Mouse (Mus musculus): Measurements from ENCODE around the gene Hnrnpl. TPM values are rescaled to one million over a fixed set of nuclear protein-coding genes. Genes with fewer than 3 reads are reported as not detected.

The Hnrnpl gene
- total and polyA plus RNA-seq, 3 experiments = 296 to 645 (median 371) TPM

- H3K36me3 ChIP-seq (replicated peaks in 1 of 2; ENCODE audit: control insufficient read depth in 1 of 2, insufficient read depth in 1 of 2, low read length in 1 of 2) = peaks cover 32 to 36% of the 10 kb centered on the region in 2 experiments
- TF ChIP-seq ZMIZ1 (IDR thresholded peaks at IDR 0.05; ENCODE audit: low read depth, low read length) = peak; percentile 84
- TF ChIP-seq PAX5 (IDR thresholded peaks at IDR 0.05; ENCODE audit: low read length) = no peak
- no peak; the same call in 1 of the 2 replicates for TF ChIP-seq ZNF384 (IDR thresholded peaks at IDR 0.05; ENCODE audit: low read depth, low read length)
- TF ChIP-seq MAFK (IDR thresholded peaks at IDR 0.05; ENCODE audit: insufficient replicate concordance, low read length) = no peak
- TF ChIP-seq ZC3H11A (IDR thresholded peaks at IDR 0.05; ENCODE audit: low read depth, low read length) = no peak
- TF ChIP-seq MYC (IDR thresholded peaks at IDR 0.05; ENCODE audit: low read depth, low read length) = no peak
- TF ChIP-seq POLR2AphosphoS2 (IDR thresholded peaks at IDR 0.05; ENCODE audit: low read depth, low read length) = no peak
- TF ChIP-seq E2F4 (IDR thresholded peaks at IDR 0.05; ENCODE audit: insufficient replicate concordance, low read depth, low read length) = no peak
- no peak for TF ChIP-seq CHD1 (IDR thresholded peaks at IDR 0.05; ENCODE audit: low read depth, low read length)
- peak; percentile 70 for TF ChIP-seq POLR2A (IDR thresholded peaks at IDR 0.05; ENCODE audit: low read depth, low read length)
- TF ChIP-seq ZKSCAN1 (IDR thresholded peaks at IDR 0.05; ENCODE audit: borderline replicate concordance, low read depth, low read length) = no peak
- TF ChIP-seq MEF2A (IDR thresholded peaks at IDR 0.05; ENCODE audit: borderline replicate concordance, low read depth, low read length) = peak; percentile 45; the same call in 1 of the 2 replicates
- TF ChIP-seq UBTF (IDR thresholded peaks at IDR 0.05; ENCODE audit: low read depth, low read length) = no peak; the same call in 1 of the 2 replicates
- peak in 1 of 2 experiments; percentile 57; a peak in 2 of 4 replicates for TF ChIP-seq CTCF (conservative IDR thresholded peaks at IDR 0.05 in 1 of 2, IDR thresholded peaks at IDR 0.05 in 1 of 2; ENCODE audit: low read depth in 2 of 2, low read length in 2 of 2)
- TF ChIP-seq ELF1 (IDR thresholded peaks at IDR 0.05; ENCODE audit: low read depth, low read length) = peak; percentile 46; the same call in 1 of the 2 replicates
- TF ChIP-seq SMC3 (IDR thresholded peaks at IDR 0.05; ENCODE audit: low read depth, low read length) = no peak
- TF ChIP-seq ETS1 (conservative IDR thresholded peaks at IDR 0.05; ENCODE audit: low read depth, low read length) = peak; percentile 28
- no peak for TF ChIP-seq RAD21 (IDR thresholded peaks at IDR 0.05; ENCODE audit: low read depth, low read length)
- peak; percentile 77 for TF ChIP-seq NELFE (IDR thresholded peaks at IDR 0.05; ENCODE audit: low read depth, low read length)
- peak; percentile 47; the same call in 1 of the 2 replicates for TF ChIP-seq MAZ (IDR thresholded peaks at IDR 0.05; ENCODE audit: low read depth, low read length)
- TF ChIP-seq CHD2 (IDR thresholded peaks at IDR 0.05; ENCODE audit: low read length) = peak; percentile 99
- no peak for TF ChIP-seq USF2 (conservative IDR thresholded peaks at IDR 0.05; ENCODE audit: low read depth, low read length)
- TF ChIP-seq JUN (IDR thresholded peaks at IDR 0.05; ENCODE audit: insufficient read depth, low read depth, low read length) = no peak
- peak; percentile 83 for TF ChIP-seq TCF12 (IDR thresholded peaks at IDR 0.05; ENCODE audit: low read depth, low read length)
- no peak for TF ChIP-seq EP300 (IDR thresholded peaks at IDR 0.05; ENCODE audit: low read length)
- TF ChIP-seq NRF1 (IDR thresholded peaks at IDR 0.05; ENCODE audit: low read depth, low read length) = peak; percentile 83
- peak; percentile 63 for TF ChIP-seq HCFC1 (IDR thresholded peaks at IDR 0.05; ENCODE audit: low read depth, low read length)
- TF ChIP-seq TBP (conservative IDR thresholded peaks at IDR 0.05; ENCODE audit: low read depth, low read length) = peak; percentile 72; the same call in 1 of the 2 replicates
- TF ChIP-seq BHLHE40 (IDR thresholded peaks at IDR 0.05; ENCODE audit: low read depth, low read length) = no peak
- TF ChIP-seq MXI1 (IDR thresholded peaks at IDR 0.05; ENCODE audit: low read depth, low read length) = peak; percentile 10; the same call in 1 of the 2 replicates
- TF ChIP-seq RCOR1 (conservative IDR thresholded peaks at IDR 0.05; ENCODE audit: low read depth, low read length) = 0 out of 2 replicates have a peak, but pooled peaks have one; percentile 48
- no peak for TF ChIP-seq JUND (conservative IDR thresholded peaks at IDR 0.05; ENCODE audit: low read depth, low read length)
- TF ChIP-seq SIN3A (IDR thresholded peaks at IDR 0.05; ENCODE audit: low read length) = peak; percentile 62; the same call in 1 of the 2 replicates
- 0 out of 2 replicates have a peak, but pooled peaks have one; percentile 58 for TF ChIP-seq MAX (IDR thresholded peaks at IDR 0.05; ENCODE audit: low read length)
- TF ChIP-seq GABPA (IDR thresholded peaks at IDR 0.05; ENCODE audit: insufficient replicate concordance, low read depth, low read length) = no peak
- peak; percentile 73; the same call in 1 of the 2 replicates for TF ChIP-seq KAT2A (IDR thresholded peaks at IDR 0.05; ENCODE audit: insufficient replicate concordance, low read length)
- no peak for TF ChIP-seq USF1 (IDR thresholded peaks at IDR 0.05; ENCODE audit: low read depth, low read length)
Observed at GRCm38 (mm10) chr7:28810107-28811066, 2.0 kb downstream of the Hnrnpl start.

More at GRCm38 (mm10) chr7:28810107-28811066, 2.0 kb downstream of the Hnrnpl start:
- in situ Hi-C loops (cut with MboI; ENCODE audit: low pct_ligation_motif_present, low pct_unique_long_range_greater_than_20kb, low sequenced_read_pairs) = no loop called here
- Histone ChIP-seq H3K9ac (ENCODE audit: insufficient read depth, low read depth) (peak overlapping the region; percentile 100), H3K4me2 (ENCODE audit: insufficient read depth, low read depth, poor library complexity, severe bottlenecking) (peak overlapping the region; percentile 40), H3K4me3 (replicated peaks in 1 of 3; ENCODE audit: low read depth in 2 of 3, low read length in 2 of 3, poor library complexity in 1 of 3) (peak overlapping the region; percentile 68 to 96 (median 74)), H3K79me2 (replicated peaks; ENCODE audit: control insufficient read depth, extremely low read depth, insufficient read depth, poor library complexity, severe bottlenecking) (peaks cover 41% of the 10 kb centered on the region), H3K9me3 (replicated peaks; ENCODE audit: low read length) (no peaks in the 10 kb centered on the region), H3K27me3 (replicated peaks) (no peaks in the 10 kb centered on the region), H3K4me1 (ENCODE audit: control insufficient read depth in 1 of 2, insufficient read depth in 2 of 2) (peaks cover 6 to 45% of the 10 kb centered on the region in 2 experiments), H3K27ac (ENCODE audit: insufficient read depth, low read depth) (peak overlapping the region; percentile 93)
- DNase-seq (ENCODE audit: extremely low read depth) = peak; percentile 99
- dilution Hi-C loops (cut with MboI; ENCODE audit: extremely low pct_ligation_motif_present, extremely low pct_unique_long_range_greater_than_20kb, low sequenced_read_pairs) = no loop called here

Measured in CH12.LX (cell line).